Mouse (Mus musculus) brain, embryonic 14.5 days (tissue): ENCODE measurements at regions not wholly inside any gene's neighbourhood (a gene's known extent, or its start where the extent isn't known, plus 50 kb on each side); places are given as distances from the start of the nearest gene placed in this dataset.

Source experiments
- CTCF ChIP-seq: fragments of 200-500 bp; IDR thresholded peaks from 2 replicates; pipeline ENCODE4 v1.5.1; 2012; ENCODE audit warnings: inconsistent platforms, mild to moderate bottlenecking, moderate library complexity, borderline replicate concordance; ENCODE audit not compliant: insufficient read depth, insufficient read length; ENCODE audit errors: extremely low read depth
- POLR2A ChIP-seq: fragments of 200-500 bp; IDR thresholded peaks from 2 replicates; pipeline ENCODE4 v1.6.1; 2012; ENCODE audit warnings: mild to moderate bottlenecking, inconsistent platforms, borderline replicate concordance; ENCODE audit not compliant: poor library complexity, insufficient read depth, insufficient read length, severe bottlenecking; ENCODE audit errors: extremely low read depth

GRCm38 (mm10) chr17:15204524-15204923 is 163.2 kb upstream of the Gm3448 start:
- TF ChIP-seq CTCF: no peak
- no peak for TF ChIP-seq POLR2A
